Mouse (Mus musculus) spleen, adult 18-20 months (tissue): ENCODE measurements at regions not wholly inside any gene's neighbourhood (a gene's known extent, or its start where the extent isn't known, plus 50 kb on each side); places are given as distances from the start of the nearest gene placed in this dataset.
A peak's percentile ranks its signal among the peaks of the same experiment; 100 is the strongest.
"Not testable (repeated sequence)": the region's sequence is repeated elsewhere in the genome, so short reads cannot be mapped to it uniquely, and the experiment has no call there.

Source experiments
- DNase-seq, 2 experiments: peaks; one replicate each; pipeline ENCODE4 v3.0.0; 2022; ENCODE audit warnings: mixed read lengths in 2 of 2

- DNase-seq = no peak
Observed at GRCm38 (mm10) chr12:45287759-45288158, 213.2 kb upstream of the Stxbp6 start.

GRCm38 (mm10) chr12:45256309-45256708, 181.8 kb upstream of the Stxbp6 start:
- no peak for DNase-seq

- no peak for DNase-seq
Observed at GRCm38 (mm10) chr12:45211131-45211530, 136.6 kb upstream of the Stxbp6 start.

- no peak for DNase-seq
Observed at GRCm38 (mm10) chr12:45195304-45195920, 120.9 kb upstream of the Stxbp6 start.

- DNase-seq = no peak
Observed at GRCm38 (mm10) chr12:45187149-45187548, 112.6 kb upstream of the Stxbp6 start.

- DNase-seq = no peak
Observed at GRCm38 (mm10) chr12:45184510-45184909, 110.0 kb upstream of the Stxbp6 start.

GRCm38 (mm10) chr12:45177454-45177853, 102.9 kb upstream of the Stxbp6 start:
- no peak for DNase-seq

- not testable (repeated sequence) for DNase-seq
Observed at GRCm38 (mm10) chr12:45175259-45175658, 100.8 kb upstream of the Stxbp6 start.

GRCm38 (mm10) chr12:45171927-45172642, 97.6 kb upstream of the Stxbp6 start:
- peak in 1 of 2 experiments; percentile 18 for DNase-seq

GRCm38 (mm10) chr12:45162011-45162410, 87.5 kb upstream of the Stxbp6 start:
- no peak for DNase-seq

- DNase-seq = not testable (repeated sequence)
Observed at GRCm38 (mm10) chr12:45161581-45161980, 87.1 kb upstream of the Stxbp6 start.

- DNase-seq = no peak
Observed at GRCm38 (mm10) chr12:45158986-45159385, 84.5 kb upstream of the Stxbp6 start.

GRCm38 (mm10) chr12:45137438-45138018, 63.0 kb upstream of the Stxbp6 start:
- DNase-seq = no peak

GRCm38 (mm10) chr12:45133415-45133814, 58.9 kb upstream of the Stxbp6 start:
- no peak for DNase-seq

- no peak for DNase-seq
Observed at GRCm38 (mm10) chr12:45131139-45131538, 56.6 kb upstream of the Stxbp6 start.

- DNase-seq = no peak
Observed at GRCm38 (mm10) chr12:45125866-45126265, 51.4 kb upstream of the Stxbp6 start.
